Mouse (Mus musculus) stomach, postnatal 0 days (tissue): ENCODE data around the gene Olfr1006. TPM values are rescaled to one million over a fixed set of nuclear protein-coding genes. Genes with fewer than 3 reads are reported as not detected.
"Not testable (repeated sequence)": the region's sequence is repeated elsewhere in the genome, so short reads cannot be mapped to it uniquely, and the experiment has no call there.

ENCODE experiments used
- ATAC-seq: fragments of 200-750 bp; cut with Nextera tagmentation; 2 replicates; pipeline ENCODE4 v1.8.0; 2017; ENCODE audit not compliant: low FRiP score, low TSS enrichment
- DNase-seq: peaks from one replicate; pipeline ENCODE4 v3.0.0-alpha.2; 2016; ENCODE audit warnings: low spot score
- H3K27ac ChIP-seq: fragments of 300-500 bp; sonication (generic); replicated peaks from 2 replicates; pipeline ENCODE4 v1.5.1; 2014; ENCODE audit warnings: mild to moderate bottlenecking, control low read depth
- H3K27me3 ChIP-seq: fragments of 300-500 bp; sonication (generic); 2 replicates; pipeline ENCODE4 v1.6.1; 2014; ENCODE audit warnings: low read length; ENCODE audit not compliant: control insufficient read depth, insufficient read depth
- H3K36me3 ChIP-seq: fragments of 300-500 bp; sonication (generic); 2 replicates; pipeline ENCODE4 v1.6.1; 2014; ENCODE audit warnings: low read length, mixed read lengths; ENCODE audit not compliant: control insufficient read depth, insufficient read depth
- H3K4me1 ChIP-seq: fragments of 300-500 bp; sonication (generic); replicated peaks from 2 replicates; pipeline ENCODE4 v1.6.1; 2014; ENCODE audit warnings: antibody characterized with exemption; ENCODE audit not compliant: control insufficient read depth, insufficient read depth
- H3K4me2 ChIP-seq: fragments of 300-500 bp; sonication (generic); replicated peaks from 2 replicates; pipeline ENCODE4 v1.6.1; 2014; ENCODE audit warnings: low read depth, mild to moderate bottlenecking, control low read depth, moderate library complexity
- H3K4me3 ChIP-seq: fragments of 300-500 bp; sonication (generic); 2 replicates; pipeline ENCODE4 v1.5.1; 2014; ENCODE audit warnings: low read depth, low read length, control low read depth
- H3K9ac ChIP-seq: fragments of 300-500 bp; sonication (generic); 2 replicates; pipeline ENCODE4 v1.6.1; 2014; ENCODE audit warnings: mild to moderate bottlenecking, low read length, control low read depth, mixed read lengths
- H3K9me3 ChIP-seq: fragments of 300-500 bp; sonication (generic); 2 replicates; pipeline ENCODE4 v1.6.1; 2016; ENCODE audit warnings: low read length; ENCODE audit not compliant: control insufficient read depth
- CTCF ChIP-seq: IDR thresholded peaks from 2 replicates; pipeline ENCODE4 v1.5.1; 2016; ENCODE audit warnings: antibody characterized with exemption, low read depth, mild to moderate bottlenecking, moderate library complexity
- EP300 ChIP-seq: optimal IDR thresholded peaks from 2 replicates; pipeline ENCODE3; 2016; ENCODE audit warnings: antibody characterized with exemption
- WGBS: fragments of 180-500 bp; shearing (Covaris S2); extraction: QIAGEN DNeasy Blood & Tissue Kit; methylation state at CpG from one replicate; pipeline ENCODE4 v1.1.7; 2014; 5-methylcytosine and 5-hydroxymethylcytosine counted together
- polyA plus RNA-seq: library from polyadenylated mRNA; unstranded; fragments of >200 nt; fragmentation: Nextera tagmentation; extraction: Ambion mirVana; gene quantifications from 2 replicates; pipeline ENCODE4 v1.2.1, GENCODE M21; 2015

Gene Olfr1006
- polyA plus RNA-seq, result not detected in 2 replicates

- H3K27me3 ChIP-seq, result no peaks in the 10 kb centered on the region
- DNase-seq, result no peak
- H3K4me2 ChIP-seq, result no peak within 1 kb of the TSS
- no peaks in the 10 kb centered on the region for H3K9me3 ChIP-seq
- no peak within 1 kb of the TSS for H3K27ac ChIP-seq
- H3K4me3 ChIP-seq, result no peak within 1 kb of the TSS
- no peaks in the 10 kb centered on the region for H3K36me3 ChIP-seq
- no peak within 1 kb of the TSS for H3K9ac ChIP-seq
- no peak for ATAC-seq
- H3K4me1 ChIP-seq, result no peaks in the 10 kb centered on the region
- TF ChIP-seq EP300 (no peak), CTCF (no peak)
These were observed at the start of gene Olfr1006 for GRCm38 (mm10) chr2:85678667-85679066. Gene Olfr1006 (minus strand): TSS chr2:85678767.

- H3K9me3 ChIP-seq, result no peaks in the 10 kb centered on the region
- ATAC-seq (no peak), DNase-seq (no peak)
- no peak overlapping the region for H3K4me3 ChIP-seq
- no peak overlapping the region for H3K9ac ChIP-seq
- H3K36me3 ChIP-seq, result no peaks in the 10 kb centered on the region
- H3K27ac ChIP-seq, result no peak overlapping the region
- WGBS, result 9% methylated on average over 3 of the region's 3 CpGs
- H3K27me3 ChIP-seq, result no peaks in the 10 kb centered on the region
- TF ChIP-seq CTCF (peak; percentile 85), EP300 (no peak)
- no peak overlapping the region for H3K4me2 ChIP-seq
- no peaks in the 10 kb centered on the region for H3K4me1 ChIP-seq
These were observed 47.2 kb upstream of the Olfr1006 start for GRCm38 (mm10) chr2:85725793-85726192.

- Histone ChIP-seq H3K27ac (no peak within 1 kb of the TSS), H3K9ac (no peak within 1 kb of the TSS), H3K27me3 (no peaks in the 10 kb centered on the region), H3K9me3 (no peaks in the 10 kb centered on the region), H3K4me3 (no peak within 1 kb of the TSS), H3K4me1 (no peaks in the 10 kb centered on the region), H3K36me3 (no peaks in the 10 kb centered on the region), H3K4me2 (no peak within 1 kb of the TSS)
- TF ChIP-seq CTCF (no peak), EP300 (no peak)
- no peak for ATAC-seq
- no peak for DNase-seq
- 88% methylated on average over 1 of the region's 1 CpGs for WGBS
These were observed 36.6 kb upstream of the Olfr1006 start, which contains the start of gene Olfr1009 for GRCm38 (mm10) chr2:85715119-85715518. Gene Olfr1009 (plus strand): TSS chr2:85715419.

- Histone ChIP-seq H3K9ac (no peak overlapping the region), H3K4me2 (no peak overlapping the region), H3K27me3 (no peaks in the 10 kb centered on the region), H3K4me3 (no peak overlapping the region), H3K4me1 (no peaks in the 10 kb centered on the region), H3K9me3 (no peaks in the 10 kb centered on the region), H3K36me3 (no peaks in the 10 kb centered on the region), H3K27ac (no peak overlapping the region)
- 24% methylated on average over 1 of the region's 1 CpGs for WGBS
- no peak for TF ChIP-seq CTCF
- no peak for TF ChIP-seq EP300
- DNase-seq, result no peak
- ATAC-seq, result no peak
These were observed 32.6 kb upstream of the Olfr1006 start for GRCm38 (mm10) chr2:85711159-85711558.

GRCm38 (mm10) chr2:85710680-85711079 lies 32.1 kb upstream of the Olfr1006 start:
- not testable (repeated sequence) for H3K36me3 ChIP-seq, H3K27me3 ChIP-seq, DNase-seq, H3K4me3 ChIP-seq, H3K9ac ChIP-seq, H3K27ac ChIP-seq, H3K4me2 ChIP-seq, H3K4me1 ChIP-seq, ATAC-seq, H3K9me3 ChIP-seq
- WGBS, result 37% methylated on average over 2 of the region's 2 CpGs

GRCm38 (mm10) chr2:85689131-85689530 lies 10.6 kb upstream of the Olfr1006 start, which contains the start of gene Olfr1008:
Gene Olfr1008 (plus strand): TSS chr2:85689431.
- no peak for DNase-seq
- no peak for TF ChIP-seq CTCF
- no peak for TF ChIP-seq EP300
- no peak within 1 kb of the TSS for H3K9ac ChIP-seq
- no peaks in the 10 kb centered on the region for H3K36me3 ChIP-seq
- no peak for ATAC-seq
- H3K27ac ChIP-seq, result no peak within 1 kb of the TSS
- no peaks in the 10 kb centered on the region for H3K9me3 ChIP-seq
- no peaks in the 10 kb centered on the region for H3K27me3 ChIP-seq
- no peak within 1 kb of the TSS for H3K4me3 ChIP-seq
- H3K4me2 ChIP-seq, result no peak within 1 kb of the TSS
- H3K4me1 ChIP-seq, result no peaks in the 10 kb centered on the region

GRCm38 (mm10) chr2:85664355-85664754 lies 14.2 kb downstream of the Olfr1006 start, which contains the start of gene Olfr154:
Gene Olfr154 (minus strand): TSS chr2:85664455.
- not testable (repeated sequence) for H3K27me3 ChIP-seq, H3K9ac ChIP-seq, ATAC-seq, H3K4me3 ChIP-seq, H3K9me3 ChIP-seq, H3K36me3 ChIP-seq, DNase-seq, H3K4me1 ChIP-seq, H3K4me2 ChIP-seq, H3K27ac ChIP-seq
